ENCODE assay signal across 7 mouse cellular contexts in the genomic region with DNA sequence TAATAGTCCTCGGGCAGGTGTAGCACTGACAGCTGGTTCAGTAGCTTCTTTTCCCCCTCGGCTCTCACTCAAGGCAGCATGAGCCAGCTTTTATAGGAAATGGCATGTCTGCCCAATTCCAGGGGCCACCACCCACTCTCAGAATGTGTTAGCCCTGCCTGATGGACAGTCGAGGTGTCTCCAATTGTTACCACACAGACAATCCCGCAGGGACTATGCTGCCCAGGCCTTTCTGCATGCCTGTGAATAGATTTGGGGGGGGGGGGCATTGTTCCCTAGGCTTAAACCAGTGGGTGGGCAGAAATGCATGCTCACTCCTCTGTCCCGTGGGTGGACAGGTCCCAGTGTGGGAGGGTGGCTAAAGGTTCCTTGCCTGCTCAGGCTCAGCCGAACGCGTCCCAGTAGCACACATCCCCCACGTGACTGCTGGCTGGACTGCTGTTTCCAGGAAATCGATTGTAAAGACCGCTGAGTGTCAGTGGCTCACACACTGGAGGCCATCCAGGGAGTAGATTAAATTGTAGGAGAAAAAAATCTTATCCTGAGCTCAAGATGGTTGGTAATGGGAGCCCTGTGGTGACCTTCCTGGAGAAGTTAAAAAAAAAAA. TPM values are rescaled to one million over a fixed set of nuclear protein-coding genes. Genes with fewer than 3 reads are reported as not detected.
DNase-seq lines count a peak whose midpoint lies in the region; ATAC-seq lines count a peak whose summit lies in the region.

No protein-coding gene starts in this region.

- peak overlapping the region; percentile 91 for H3K27ac ChIP-seq in hindbrain, embryonic 14.5 days
- no peak overlapping the region for H3K27ac ChIP-seq in liver, embryonic 12.5 days

- no peak overlapping the region for H3K4me3 ChIP-seq in hindbrain, embryonic 14.5 days (replicated peaks; ENCODE audit: low read length)
- H3K4me3 ChIP-seq in liver, embryonic 12.5 days: no peak overlapping the region

- 8% methylated on average over 11 of the region's 11 CpGs for WGBS in hindbrain, embryonic 14.5 days
- 28% methylated on average over 11 of the region's 11 CpGs for WGBS in liver, embryonic 12.5 days (ENCODE audit: insufficient replicate concordance)

- no peaks in the 10 kb centered on the region for H3K9me3 ChIP-seq in hindbrain, embryonic 14.5 days (ENCODE audit: control insufficient read depth, low read length)
- H3K9me3 ChIP-seq in liver, embryonic 12.5 days (replicated peaks): no peaks in the 10 kb centered on the region

- no peaks in the 10 kb centered on the region for H3K27me3 ChIP-seq in hindbrain, embryonic 14.5 days (ENCODE audit: control insufficient read depth, insufficient read depth, low read length)
- H3K27me3 ChIP-seq in liver, embryonic 12.5 days (replicated peaks): 0 out of 2 replicates have a peak, but pooled peaks cover 3% of the 10 kb centered on the region

- H3K4me1 ChIP-seq in hindbrain, embryonic 14.5 days (replicated peaks; ENCODE audit: control insufficient read depth, insufficient read depth, low read length): peaks cover 37% of the 10 kb centered on the region
- peaks cover 40% of the 10 kb centered on the region for H3K4me1 ChIP-seq in liver, embryonic 12.5 days

- peak; percentile 50; the same call in 1 of the 2 replicates for ATAC-seq in hindbrain, embryonic 14.5 days (ENCODE audit: low FRiP score)
- peak; percentile 43; the same call in 1 of the 2 replicates for ATAC-seq in liver, embryonic 12.5 days
- ATAC-seq in granulocyte monocyte progenitor cell, adult 5-6 weeks (replicated peaks; ENCODE audit: poor library complexity, severe bottlenecking): no peak
- ATAC-seq in inflammation-experienced regulatory T-cells, adult 6 months: no peak

- H3K9ac ChIP-seq in hindbrain, embryonic 14.5 days: peak overlapping the region; percentile 49
- no peak overlapping the region; the same call in 1 of the 2 replicates for H3K9ac ChIP-seq in liver, embryonic 12.5 days

- H3K4me2 ChIP-seq in hindbrain, embryonic 14.5 days (replicated peaks): no peak overlapping the region
- H3K4me2 ChIP-seq in liver, embryonic 12.5 days: peak overlapping the region; percentile 27; the same call in 1 of the 2 replicates

- no peaks in the 10 kb centered on the region for H3K36me3 ChIP-seq in hindbrain, embryonic 14.5 days (replicated peaks; ENCODE audit: control insufficient read depth, insufficient read depth)
- no peaks in the 10 kb centered on the region for H3K36me3 ChIP-seq in liver, embryonic 12.5 days

- DNase-seq in Muller cell, postnatal 12 days (ENCODE audit: inconsistent ontology term): peak; percentile 57
- DNase-seq in embryo, embryonic 10.5 days (ENCODE audit: low spot score): peak; percentile 50
- peak; percentile 38 for DNase-seq in hindbrain, embryonic 14.5 days (ENCODE audit: low spot score)
- DNase-seq in retina, embryonic 14.5 days (ENCODE audit: low spot score): peak; percentile 53

RNA-seq across cellular contexts. Expression of a gene that starts 28.4 kb away (rescaled TPM):
- 46.8 and 52.1 TPM in 2 replicates for polyA plus RNA-seq in hindbrain, embryonic 14.5 days (2014; fragmentation: Nextera tagmentation; extraction: Ambion mirVana)
- polyA plus RNA-seq in liver, embryonic 12.5 days (2016; fragmentation: Nextera tagmentation; extraction: Ambion mirVana): 18.0 and 19.2 TPM in 2 replicates
- 23.5 and 32.3 TPM in 2 replicates for total RNA-seq in granulocyte monocyte progenitor cell, adult 5-6 weeks (2014; fragmentation: Nextera tagmentation)
- total RNA-seq in granulocyte monocyte progenitor cell, adult 5-6 weeks (2017): 18.5 and 19.9 TPM in 2 replicates
- 10 to 100 TPM; 20.2 to 29.2 (median 28.3) TPM for polyA plus RNA-seq in inflammation-experienced regulatory T-cells, adult 6 months (2017; shearing (Covaris generic))

RNA-seq across cellular contexts. Expression of a gene that starts 33.9 kb away (rescaled TPM):
- polyA plus RNA-seq in hindbrain, embryonic 14.5 days (2014; fragmentation: Nextera tagmentation; extraction: Ambion mirVana): 64.5 and 65.5 TPM in 2 replicates
- 6.7 and 7.7 TPM in 2 replicates for polyA plus RNA-seq in liver, embryonic 12.5 days (2016; fragmentation: Nextera tagmentation; extraction: Ambion mirVana)
- total RNA-seq in granulocyte monocyte progenitor cell, adult 5-6 weeks (2014; fragmentation: Nextera tagmentation): 1.2 and 1.8 TPM in 2 replicates
- 0.15 and 0.78 TPM in 2 replicates for total RNA-seq in granulocyte monocyte progenitor cell, adult 5-6 weeks (2017)
- polyA plus RNA-seq in inflammation-experienced regulatory T-cells, adult 6 months (2017; shearing (Covaris generic)): 10 to 100 TPM in 1 of 3 experiments, 1 to 10 TPM in 2; 8.0 to 14.6 (median 9.4) TPM

Comparison
In these comparisons a context has a peak if more than half of its experiments do, and no peak if none do; other contexts are left out.
1. ATAC-seq: peak in hindbrain, embryonic 14.5 days (single experiment) and liver, embryonic 12.5 days (single experiment); none in granulocyte monocyte progenitor cell, adult 5-6 weeks (single experiment) and inflammation-experienced regulatory T-cells, adult 6 months (single experiment).
2. Peak in every context shown above with its lines, with median percentiles within 50 percentile points of each other: DNase-seq.